Mouse (Mus musculus) spleen, adult 12 weeks (tissue): ENCODE results near the gene Ifi214.
"Not testable (repeated sequence)": the region's sequence is repeated elsewhere in the genome, so short reads cannot be mapped to it uniquely, and the experiment has no call there.

Source experiments
- DNase-seq: peaks from one replicate; pipeline ENCODE4 v3.0.0; 2022; ENCODE audit warnings: low spot score

Gene Ifi214

GRCm38 (mm10) chr1:173535791-173536190, at the start of gene Ifi214:
Gene Ifi214 (minus strand): TSS chr1:173535957.
- not testable (repeated sequence) for DNase-seq

- no peak for DNase-seq
These were observed 44.3 kb upstream of the Ifi214 start for GRCm38 (mm10) chr1:173579921-173580585.

DNA sequence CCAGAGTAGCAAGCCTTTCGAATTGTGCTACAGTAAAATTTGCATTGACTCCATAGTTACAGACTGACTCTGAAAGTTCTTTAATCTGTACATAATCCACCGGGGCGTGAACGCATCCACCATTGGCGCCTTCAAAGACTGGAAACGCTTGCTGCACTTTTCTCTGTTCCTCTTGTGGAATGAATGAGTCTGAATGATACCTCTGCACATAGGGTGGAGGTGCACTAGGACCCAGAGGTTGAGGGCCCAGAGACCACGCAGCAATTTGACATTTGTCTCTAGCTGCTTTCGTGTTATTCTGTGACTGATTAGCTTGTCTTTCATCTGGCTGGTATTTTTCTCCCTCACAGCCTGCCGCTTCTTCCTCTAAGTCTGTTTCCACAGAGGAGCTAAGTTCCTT, 43.3 kb upstream of the Ifi214 start:
- DNase-seq: no peak

DNA sequence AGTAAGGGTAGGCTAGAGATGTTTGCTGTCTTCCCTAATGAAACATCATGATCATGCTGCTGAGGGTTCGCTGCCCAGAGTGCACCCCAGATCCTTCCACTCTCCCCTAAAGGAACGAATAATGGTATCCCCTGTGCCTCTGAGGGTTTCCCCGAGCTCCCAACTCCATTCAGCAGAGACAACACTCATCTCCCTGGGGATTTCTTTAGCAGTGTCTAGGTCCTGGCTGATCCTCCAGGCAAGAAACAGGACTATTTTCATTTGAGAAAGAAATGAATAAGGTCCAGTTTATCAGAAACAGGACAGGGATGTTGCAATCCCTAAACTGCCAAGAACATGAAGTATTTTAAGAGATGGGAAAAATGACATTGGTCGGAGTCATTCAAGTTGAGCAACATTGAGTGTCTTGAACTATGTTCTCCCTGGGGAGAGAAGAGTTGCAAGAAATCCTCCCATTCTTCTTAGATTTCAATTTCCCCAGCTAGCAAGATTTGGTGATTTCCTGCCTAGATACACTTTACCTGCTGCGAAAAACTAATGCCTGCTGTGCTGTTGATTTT, 14.8 kb upstream of the Ifi214 start:
- not testable (repeated sequence) for DNase-seq

- DNase-seq: not testable (repeated sequence)
These were observed 13.0 kb upstream of the Ifi214 start for GRCm38 (mm10) chr1:173548798-173549197.

DNA sequence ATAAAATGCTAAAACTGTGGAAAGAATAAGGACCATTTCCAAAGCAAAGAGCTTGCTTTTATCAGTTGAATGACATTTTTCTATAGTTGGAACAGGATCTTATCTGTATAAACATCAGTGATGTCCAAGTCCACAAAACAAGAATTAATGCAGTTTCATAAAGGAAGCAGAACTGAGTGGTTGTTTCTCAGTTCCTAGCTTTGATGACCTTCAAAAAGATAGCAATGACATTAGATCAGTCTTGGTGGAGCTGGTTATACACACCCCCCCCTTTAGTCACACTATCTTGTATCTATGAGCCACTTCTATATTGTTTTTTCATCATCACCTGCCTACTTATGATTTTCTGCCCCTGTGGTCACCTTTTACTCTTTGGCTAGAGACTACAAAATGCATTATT, 14.3 kb downstream of the Ifi214 start:
- DNase-seq: no peak

- not testable (repeated sequence) for DNase-seq
These were observed 25.2 kb downstream of the Ifi214 start for GRCm38 (mm10) chr1:173510595-173510994.

GRCm38 (mm10) chr1:173491483-173491882, 44.3 kb downstream of the Ifi214 start:
- not testable (repeated sequence) for DNase-seq

DNA sequence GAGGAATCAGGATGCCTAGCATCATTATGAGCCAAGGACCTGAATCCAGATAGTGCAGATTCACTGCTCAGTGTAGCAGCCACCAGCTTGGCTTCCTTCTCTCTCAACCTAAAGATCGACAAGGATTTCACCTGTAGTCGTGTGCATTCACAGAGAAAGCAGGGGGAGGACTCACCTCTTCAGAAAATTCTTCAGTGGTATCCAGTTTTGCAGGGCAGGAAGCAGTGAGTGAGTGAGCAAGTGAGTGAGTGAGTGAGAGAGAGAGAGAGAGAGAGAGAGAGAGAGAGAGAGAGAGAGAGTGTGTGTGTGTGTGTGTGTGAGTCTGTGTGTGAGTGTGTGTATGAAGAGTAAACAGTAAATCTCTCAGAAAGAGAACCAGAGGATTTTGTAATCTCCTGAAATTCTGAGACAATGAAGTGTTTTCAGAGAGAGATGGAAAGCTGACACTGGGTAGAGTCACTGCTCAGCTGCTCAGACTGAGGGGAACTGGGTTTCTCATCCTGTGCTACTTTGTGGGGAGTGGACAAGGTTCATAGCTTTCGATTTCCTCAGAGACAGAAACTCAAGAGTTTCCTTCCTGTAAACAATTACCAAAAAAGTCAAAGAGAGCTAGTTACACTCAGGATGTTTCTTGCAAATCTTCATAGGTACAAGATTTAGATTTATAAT, 44.8 kb downstream of the Ifi214 start, which contains the start of gene Ifi206:
Gene Ifi206 (minus strand): TSS at position 230 of the 669 bp plus-strand sequence.
- DNase-seq: not testable (repeated sequence)

DNA sequence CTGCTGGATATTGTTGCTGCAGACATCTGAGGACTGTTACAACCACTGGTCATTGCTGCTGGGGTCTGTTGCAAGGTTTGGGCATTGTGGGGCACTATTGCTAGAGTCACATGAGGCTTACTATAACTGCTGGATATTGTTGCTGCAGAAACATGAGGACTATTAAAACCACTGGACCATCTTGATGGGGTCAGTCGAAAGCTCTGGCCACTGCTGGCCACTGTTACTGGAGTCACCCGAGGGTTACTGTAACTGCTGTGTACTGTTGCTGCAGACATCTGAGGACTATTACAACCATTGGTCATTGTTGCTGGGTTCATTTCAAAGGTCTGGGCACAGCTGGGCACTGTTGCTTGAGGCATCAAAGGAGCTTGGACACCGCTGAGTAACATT, 54.6 kb downstream of the Ifi214 start:
- not testable (repeated sequence) for DNase-seq

- DNase-seq: not testable (repeated sequence)
These were observed 55.2 kb downstream of the Ifi214 start for GRCm38 (mm10) chr1:173480399-173481181.
